Mouse (Mus musculus) granulocyte monocyte progenitor cell, adult 5-6 weeks (primary cell): ENCODE data around the gene Fas. TPM values are rescaled to one million over a fixed set of nuclear protein-coding genes. Genes with fewer than 3 reads are reported as not detected.

ENCODE experiments used
- ATAC-seq: replicated peaks from 2 replicates; pipeline ENCODE4 v1.8.0; 2016; ENCODE audit warnings: mild to moderate bottlenecking, moderate TSS enrichment, inconsistent platforms; ENCODE audit not compliant: poor library complexity, severe bottlenecking
- total RNA-seq, 2 experiments: library from RNA; stranded (forward) in 1 of 2; stranded (reverse) in 1 of 2; fragments of 200-712, 200-1000 nt in 1 of 2; fragments of >200 nt in 1 of 2; fragmentation: Nextera tagmentation in 1 of 2; gene quantifications; 2 replicates each; pipeline ENCODE4 v1.2.3; 2014 to 2017

Fas gene
- total RNA-seq, 2 experiments from 2014 or later, result 0.15 to 2.7 TPM

GRCm38 (mm10) chr19:34278078-34278477 is 12.4 kb upstream of the Fas start:
- ATAC-seq, result no peak

DNA sequence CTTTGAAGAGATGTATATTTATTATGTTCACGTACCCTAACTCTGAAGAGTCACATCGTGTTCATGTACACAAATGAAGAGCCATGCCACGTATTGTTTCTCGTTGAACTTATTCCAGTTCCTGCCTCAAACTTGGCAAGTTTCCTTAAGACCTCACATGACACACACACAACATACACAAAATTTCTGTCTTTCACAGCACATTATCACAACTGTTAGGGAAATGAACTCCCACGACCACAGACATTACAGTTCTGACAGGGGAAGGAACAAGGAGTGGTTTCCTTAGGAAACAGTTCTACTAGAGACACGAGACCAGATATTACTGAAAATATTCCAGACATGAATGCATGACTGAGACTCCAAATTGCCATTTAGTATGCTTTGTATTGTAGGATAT is 6.9 kb upstream of the Fas start:
- ATAC-seq, result peak; percentile 39; the same call in 1 of the 2 replicates

DNA sequence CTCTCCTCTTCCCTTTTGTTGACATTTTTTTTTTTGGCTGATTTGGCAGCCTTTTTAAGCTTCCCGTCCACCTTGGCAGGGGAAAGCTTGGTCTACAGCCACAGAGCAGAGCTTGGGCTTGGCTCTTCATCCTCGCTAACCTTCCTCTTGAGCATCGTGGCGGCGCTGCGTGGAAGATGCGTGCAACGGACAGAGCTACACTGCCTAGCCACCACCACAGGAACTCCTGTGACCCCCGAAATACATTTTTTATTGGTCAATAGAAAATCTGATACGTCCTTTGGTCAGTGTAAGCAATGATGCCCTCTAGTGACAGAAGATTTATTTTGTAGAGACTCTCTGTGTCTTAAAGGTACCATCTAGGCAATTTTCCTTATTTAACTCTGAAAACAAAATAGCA is 6.1 kb upstream of the Fas start:
- peak; percentile 44 for ATAC-seq

- no peak for ATAC-seq
These were observed 5.6 kb upstream of the Fas start for GRCm38 (mm10) chr19:34284826-34285225.

DNA sequence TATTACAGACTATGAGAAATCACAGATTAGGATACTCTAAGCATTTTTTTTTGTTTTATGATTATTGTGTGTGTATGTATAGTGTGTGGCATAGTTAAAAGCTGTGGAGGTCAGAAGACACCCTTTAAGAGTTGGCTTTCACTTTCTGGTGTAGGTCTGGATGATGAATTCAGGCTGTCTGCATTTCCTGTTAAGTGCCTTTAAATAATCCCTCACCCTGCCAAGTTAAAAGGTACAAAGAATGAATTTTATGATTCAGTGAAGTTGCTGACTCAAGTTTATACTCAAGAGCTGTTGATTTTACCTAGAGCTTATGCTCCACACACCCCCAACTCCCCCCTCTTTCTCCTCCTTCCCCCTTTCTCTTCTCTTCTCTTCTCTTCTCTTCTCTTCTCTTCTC is 3.2 kb upstream of the Fas start:
- ATAC-seq, result no peak

DNA sequence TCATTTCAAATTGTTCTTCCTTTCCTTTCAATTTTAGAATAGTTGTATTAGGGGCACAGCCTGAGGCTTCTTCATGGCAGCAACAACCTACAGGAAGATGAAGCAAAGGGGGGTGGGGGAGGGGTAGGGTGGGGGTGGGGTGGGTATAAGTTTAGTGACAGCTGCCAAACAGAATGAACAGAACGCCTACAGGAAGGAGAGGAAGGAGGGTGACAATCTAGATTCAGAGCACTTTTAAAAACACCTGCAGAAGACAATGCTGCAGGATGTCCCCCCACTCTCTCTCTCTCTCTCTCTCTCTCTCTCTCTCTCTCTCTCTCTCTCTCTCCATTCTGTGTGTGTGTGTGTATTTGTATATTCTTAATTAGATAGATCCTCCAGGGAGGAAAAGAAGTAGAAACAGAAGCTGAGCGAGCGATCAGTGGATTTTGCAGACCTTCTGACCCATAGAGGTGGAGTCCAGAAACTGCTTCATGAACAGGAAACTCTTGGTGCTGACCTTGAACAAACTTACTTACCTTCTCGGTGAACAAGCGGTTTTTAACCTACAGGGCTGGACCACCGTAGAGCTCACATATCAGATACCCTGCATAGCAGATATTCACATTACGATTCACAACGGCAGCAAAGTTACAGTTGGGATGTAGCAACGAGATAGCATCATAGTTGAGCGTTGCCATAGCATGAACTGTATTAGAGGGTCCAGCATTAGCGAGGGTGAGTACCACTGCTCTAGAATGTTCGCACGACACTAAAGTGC is 2.6 kb upstream of the Fas start:
- ATAC-seq, result no peak

GRCm38 (mm10) chr19:34288696-34289095 is 1.8 kb upstream of the Fas start:
- ATAC-seq, result no peak

DNA sequence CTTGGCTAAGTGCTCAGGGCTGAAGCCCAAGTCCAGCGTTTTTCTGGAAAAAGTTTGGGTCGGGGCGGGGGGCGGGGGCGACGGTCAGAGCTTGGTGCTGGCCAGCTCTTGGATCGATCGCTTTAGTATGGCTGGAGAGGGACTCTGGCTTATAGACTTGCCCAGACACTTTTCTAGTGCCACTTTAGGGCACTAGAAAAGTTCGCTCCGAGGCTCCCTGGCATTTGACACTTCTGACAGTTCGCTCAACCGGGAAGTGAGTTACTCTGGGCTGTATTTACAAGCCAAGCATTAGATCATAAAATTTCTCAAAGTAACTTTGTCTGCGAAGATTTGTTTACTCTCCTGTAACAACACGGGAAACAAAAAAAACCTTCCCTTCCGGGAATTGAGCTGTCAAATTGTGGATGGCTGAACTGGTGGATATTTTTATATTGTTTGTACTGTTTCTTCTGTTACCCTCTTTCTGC is 441 bp downstream of the Fas start:
- no peak for ATAC-seq

DNA sequence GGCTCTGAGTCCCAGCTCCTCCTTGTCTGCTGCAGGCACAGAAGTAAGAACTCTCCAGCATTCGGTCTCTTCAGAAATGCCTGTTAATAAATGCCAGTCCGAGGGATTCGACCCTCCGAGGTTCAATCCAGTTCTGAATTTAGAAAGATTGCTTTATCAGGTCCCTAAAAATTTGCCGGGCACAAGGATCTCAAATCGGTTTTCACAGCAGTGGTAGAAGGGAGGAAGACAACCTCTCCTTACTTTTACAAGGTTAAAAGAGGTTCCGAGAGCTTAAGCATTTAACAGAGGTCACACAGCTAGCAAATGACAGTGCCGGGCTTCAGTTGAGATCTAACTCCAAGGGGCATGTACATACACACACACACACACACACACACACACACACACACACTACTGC is 913 bp downstream of the Fas start:
- no peak for ATAC-seq

GRCm38 (mm10) chr19:34291956-34292355 is 1.5 kb downstream of the Fas start:
- no peak for ATAC-seq

GRCm38 (mm10) chr19:34292701-34293100 is 2.2 kb downstream of the Fas start:
- ATAC-seq, result no peak

GRCm38 (mm10) chr19:34293376-34293947 is 3.0 kb downstream of the Fas start:
- no peak for ATAC-seq

- ATAC-seq, result no peak
These were observed 5.0 kb downstream of the Fas start for GRCm38 (mm10) chr19:34295442-34295841.

DNA sequence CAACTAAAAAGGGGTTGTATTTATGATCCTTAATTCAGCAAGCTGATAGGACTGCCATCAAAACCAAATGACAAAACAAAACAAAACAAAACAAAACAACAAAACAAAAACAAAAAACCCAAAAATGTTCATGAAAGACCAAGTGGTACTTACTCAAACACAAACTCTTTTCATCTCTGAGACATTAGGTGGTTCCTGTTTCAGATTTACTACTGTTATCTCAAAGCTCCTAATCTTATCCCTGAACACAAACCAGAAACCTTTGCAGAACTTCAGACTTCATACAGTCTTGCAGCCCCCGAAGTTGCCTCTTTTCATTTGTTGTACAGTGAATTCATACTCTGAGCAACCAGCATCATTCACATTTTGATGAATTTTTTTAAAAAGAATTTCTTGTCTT is 8.1 kb downstream of the Fas start:
- no peak for ATAC-seq

DNA sequence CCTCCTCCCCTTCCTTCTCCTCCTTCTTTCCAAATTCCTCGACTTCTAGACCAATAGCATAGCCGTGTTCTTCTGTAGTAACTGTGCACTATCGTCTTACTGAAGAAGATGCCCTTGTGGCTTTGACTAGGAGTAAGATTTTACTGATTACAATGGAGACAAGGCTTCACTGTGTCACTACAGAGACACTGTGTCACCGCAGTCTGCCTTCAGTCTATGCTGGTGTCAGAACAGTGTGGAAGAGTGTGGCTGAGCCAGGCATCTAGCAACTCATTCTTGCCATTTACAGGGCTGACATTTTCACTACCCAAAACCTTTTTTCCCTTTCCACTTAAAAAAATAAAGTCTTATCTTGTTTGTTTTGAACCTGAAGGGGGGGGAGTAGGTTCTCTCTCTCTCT is 8.8 kb downstream of the Fas start:
- ATAC-seq, result no peak

- ATAC-seq, result no peak
These were observed 10.0 kb downstream of the Fas start for GRCm38 (mm10) chr19:34300430-34300829.

- ATAC-seq, result no peak
These were observed 14.5 kb downstream of the Fas start for GRCm38 (mm10) chr19:34304917-34305316.

GRCm38 (mm10) chr19:34306794-34307193 is 16.3 kb downstream of the Fas start:
- no peak for ATAC-seq

- no peak for ATAC-seq
These were observed 21.8 kb downstream of the Fas start for GRCm38 (mm10) chr19:34312151-34312728.

DNA sequence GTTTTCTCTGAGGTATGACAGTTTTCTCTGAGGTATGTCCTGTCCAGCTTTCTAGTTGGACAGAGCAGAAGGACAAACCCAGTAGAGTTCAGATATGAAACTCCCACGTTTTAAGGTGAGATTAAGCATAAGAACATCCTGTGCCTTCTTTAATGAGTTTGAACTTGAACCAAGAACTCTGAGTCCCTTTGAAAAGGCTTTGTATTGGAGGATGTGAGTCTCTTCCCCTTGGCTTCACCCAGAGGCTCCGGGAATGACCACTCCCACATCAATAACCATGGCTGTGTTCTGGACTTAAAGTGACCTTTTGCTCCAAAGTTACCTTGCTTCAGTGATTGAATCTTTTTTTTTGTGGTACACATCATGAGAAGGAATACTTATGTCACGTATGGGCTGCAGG is 37.6 kb downstream of the Fas start:
- ATAC-seq, result no peak

DNA sequence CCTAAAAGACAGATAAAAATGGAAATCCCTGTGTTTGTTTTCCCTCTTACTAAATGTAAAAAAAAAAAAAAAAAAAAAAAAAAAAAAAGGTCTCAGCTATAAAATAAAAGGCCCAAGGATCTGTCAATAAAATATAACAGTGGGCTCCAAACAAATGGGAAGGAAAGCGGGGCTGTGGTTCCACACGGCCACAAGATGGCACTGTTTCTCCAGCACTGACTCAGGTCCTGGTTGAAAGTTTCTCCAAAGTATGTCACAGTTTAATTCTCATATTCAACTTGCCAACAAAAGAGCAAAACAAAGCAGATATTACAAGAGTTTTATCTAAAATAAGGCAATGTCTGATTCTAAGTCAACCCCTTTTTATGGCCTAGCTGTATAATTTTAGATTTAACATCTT is 43.8 kb downstream of the Fas start:
- peak; percentile 88 for ATAC-seq

GRCm38 (mm10) chr19:34344702-34345101 is 54.2 kb downstream of the Fas start:
- no peak for ATAC-seq
